Mouse (Mus musculus) adrenal gland, postnatal 25 days (tissue): ENCODE data around the gene Pcsk4. TPM values are rescaled to one million over a fixed set of nuclear protein-coding genes. Genes with fewer than 3 reads are reported as not detected.

Experiments used
- DNase-seq: peaks from one replicate; pipeline ENCODE4 v3.0.0; 2021; ENCODE audit warnings: mixed read lengths
- total RNA-seq: library from RNA; stranded (reverse); gene quantifications from 2 replicates; pipeline ENCODE4 v1.2.3, GENCODE M21; 2021

The Pcsk4 gene
- total RNA-seq, 1 experiment from 2014 or later = 3.0 TPM

DNA sequence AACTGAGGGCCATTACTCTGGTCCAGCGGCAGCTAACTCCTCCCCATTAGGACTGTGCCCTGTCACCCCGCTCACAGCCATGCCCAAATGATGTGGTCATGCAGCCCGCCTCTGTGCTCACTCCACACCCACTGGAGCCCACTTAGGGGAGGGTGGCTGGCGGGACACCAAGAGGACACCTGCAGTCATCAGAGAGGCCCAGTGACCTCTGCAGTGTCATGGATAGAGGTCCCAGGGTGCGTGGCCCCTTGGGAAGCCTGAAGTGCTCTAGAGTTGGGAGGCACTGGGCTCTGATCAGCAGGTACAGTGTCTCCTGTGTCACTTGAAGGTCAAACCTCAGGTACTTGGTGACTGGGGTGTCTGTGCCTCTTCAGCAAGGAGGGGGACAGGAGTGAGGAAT lies 32.5 kb downstream of the Pcsk4 start:
- no peak for DNase-seq

- peak; percentile 75 for DNase-seq
Measured at GRCm38 (mm10) chr10:80295618-80296425, 33.5 kb downstream of the Pcsk4 start, which contains the start of gene Apc2. Gene Apc2, plus strand, starts transcription at chr10:80295977.

DNA sequence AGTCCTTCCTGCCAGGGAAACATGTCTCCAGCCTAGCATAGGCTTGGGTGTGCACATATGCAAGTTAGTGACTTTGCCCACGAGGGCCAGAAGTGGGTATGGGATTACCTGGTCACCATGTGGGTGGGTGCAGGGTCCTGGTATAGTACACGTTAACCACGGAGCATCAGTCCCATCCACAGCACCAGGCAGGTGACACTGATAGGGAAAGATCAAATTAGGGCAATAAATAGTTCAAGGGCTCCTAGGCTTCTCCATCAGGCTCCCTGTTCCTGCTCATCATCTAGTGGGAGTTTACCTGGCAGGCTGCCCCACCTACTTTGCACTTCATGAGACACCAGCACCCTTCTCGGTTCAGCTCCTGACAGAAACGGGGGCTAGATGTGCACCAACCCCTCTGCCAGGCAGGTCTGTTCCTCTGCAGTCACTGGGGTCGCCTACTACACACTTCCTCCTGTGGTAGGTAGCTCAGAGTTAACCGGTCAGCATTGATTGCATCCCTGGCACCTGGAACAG lies 34.5 kb downstream of the Pcsk4 start:
- no peak for DNase-seq

DNA sequence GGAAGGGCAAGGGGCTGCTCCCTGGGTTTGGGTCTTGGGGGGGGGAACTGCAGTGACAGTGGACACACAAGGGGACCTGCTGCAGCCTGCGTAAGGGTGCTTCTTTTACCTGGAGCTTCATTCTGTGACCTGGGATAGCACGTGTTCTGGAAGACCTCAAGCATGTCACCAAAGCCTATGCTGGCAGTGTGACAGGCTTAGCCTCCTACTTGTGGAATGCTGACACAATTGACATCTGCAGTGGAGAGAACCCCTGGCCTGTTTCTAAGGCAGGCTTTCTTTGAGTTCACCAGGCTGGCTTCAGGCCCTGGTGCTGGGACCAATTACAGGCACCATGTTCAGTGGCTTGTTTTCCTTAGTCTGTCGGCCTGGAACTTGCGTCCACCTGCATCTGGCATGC lies 35.0 kb downstream of the Pcsk4 start:
- no peak for DNase-seq

GRCm38 (mm10) chr10:80293325-80293724 lies 36.0 kb downstream of the Pcsk4 start:
- no peak for DNase-seq

DNA sequence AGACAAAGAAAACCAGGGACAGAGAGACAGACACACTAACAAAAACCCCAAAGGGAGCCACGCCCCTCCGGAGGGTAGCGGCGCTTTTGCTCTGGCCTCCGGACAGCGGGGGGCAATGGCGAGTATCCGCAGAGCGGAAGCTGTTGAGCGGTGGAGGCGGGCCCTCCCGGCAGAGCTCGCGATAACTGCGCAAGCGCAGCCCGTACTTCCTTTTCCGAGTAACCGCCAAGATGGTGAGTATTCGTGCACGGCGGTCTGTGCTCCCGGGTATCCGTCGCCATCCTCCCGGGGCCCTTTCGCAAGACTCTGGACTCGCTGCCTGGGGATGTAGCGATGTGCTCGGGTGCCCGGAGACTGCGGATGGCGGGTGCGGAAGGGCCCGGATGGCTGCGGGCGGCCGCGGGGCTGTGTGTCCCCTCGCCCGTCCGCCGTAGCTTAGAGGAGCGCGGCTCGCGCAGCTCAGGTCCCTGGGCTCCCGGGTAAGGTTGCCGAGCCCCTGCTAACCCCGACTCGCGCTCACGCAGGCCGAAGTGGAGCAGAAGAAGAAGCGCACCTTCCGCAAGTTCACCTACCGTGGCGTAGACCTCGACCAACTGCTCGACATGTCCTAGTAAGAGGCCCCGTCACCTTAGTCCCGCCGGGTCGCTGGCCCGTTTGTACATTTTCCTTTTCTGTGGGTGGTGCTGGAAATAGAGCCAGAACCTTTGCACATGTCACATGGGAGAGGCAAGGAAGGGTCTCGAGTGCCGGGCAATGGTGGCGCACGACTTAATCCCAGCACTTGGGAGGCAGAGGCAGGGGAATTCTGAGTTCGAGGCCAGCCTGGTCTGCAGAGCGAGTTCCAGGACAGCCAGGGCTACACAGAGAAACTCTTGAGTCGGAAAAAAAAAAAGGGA lies 36.8 kb downstream of the Pcsk4 start, which contains the start of gene Rps15:
Gene Rps15, plus strand, starts transcription at position 203 of the 896 bp plus-strand sequence.
- DNase-seq = peak; percentile 95

DNA sequence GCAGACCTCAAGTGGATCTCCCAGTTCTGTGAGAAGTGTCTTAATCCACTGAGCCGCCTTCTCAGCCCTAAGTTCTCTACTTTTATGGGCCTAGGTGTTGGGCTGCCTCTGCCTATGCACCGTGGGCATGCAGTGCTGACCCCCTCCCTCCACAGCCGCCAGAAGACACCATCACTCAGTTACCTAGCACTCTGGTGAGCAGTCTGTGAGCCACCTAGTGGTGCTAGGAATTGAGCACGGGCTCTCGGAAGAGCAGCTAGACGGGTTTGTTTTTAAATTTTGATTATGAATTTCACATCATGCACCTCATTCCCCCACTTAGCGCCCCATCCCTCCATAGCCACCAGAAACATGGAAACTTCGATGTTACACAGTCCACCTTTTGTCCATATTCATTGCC lies 40.6 kb downstream of the Pcsk4 start:
- no peak for DNase-seq

DNA sequence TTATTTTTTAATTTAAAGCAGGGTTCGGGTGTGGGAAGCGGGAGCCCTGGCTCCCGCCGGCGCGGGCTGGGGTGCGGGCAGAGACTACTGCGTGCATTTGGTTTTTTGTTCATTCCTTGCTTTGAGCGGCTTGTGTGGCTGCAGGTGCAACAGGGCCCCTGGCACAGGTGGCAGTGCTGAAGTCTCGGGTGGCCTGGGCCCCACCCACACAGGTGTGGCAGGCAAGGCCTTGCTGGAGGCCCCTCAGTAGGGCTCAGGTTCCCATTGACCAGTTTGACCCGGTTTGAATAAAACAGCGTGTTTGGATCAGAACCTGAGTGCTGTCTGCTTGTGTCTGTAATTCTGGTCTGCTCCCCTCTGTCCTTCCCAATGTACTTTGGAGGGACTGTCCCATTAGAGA lies 41.2 kb downstream of the Pcsk4 start:
- DNase-seq = no peak

GRCm38 (mm10) chr10:80285222-80286070 lies 43.9 kb downstream of the Pcsk4 start:
- DNase-seq = peak; percentile 56

DNA sequence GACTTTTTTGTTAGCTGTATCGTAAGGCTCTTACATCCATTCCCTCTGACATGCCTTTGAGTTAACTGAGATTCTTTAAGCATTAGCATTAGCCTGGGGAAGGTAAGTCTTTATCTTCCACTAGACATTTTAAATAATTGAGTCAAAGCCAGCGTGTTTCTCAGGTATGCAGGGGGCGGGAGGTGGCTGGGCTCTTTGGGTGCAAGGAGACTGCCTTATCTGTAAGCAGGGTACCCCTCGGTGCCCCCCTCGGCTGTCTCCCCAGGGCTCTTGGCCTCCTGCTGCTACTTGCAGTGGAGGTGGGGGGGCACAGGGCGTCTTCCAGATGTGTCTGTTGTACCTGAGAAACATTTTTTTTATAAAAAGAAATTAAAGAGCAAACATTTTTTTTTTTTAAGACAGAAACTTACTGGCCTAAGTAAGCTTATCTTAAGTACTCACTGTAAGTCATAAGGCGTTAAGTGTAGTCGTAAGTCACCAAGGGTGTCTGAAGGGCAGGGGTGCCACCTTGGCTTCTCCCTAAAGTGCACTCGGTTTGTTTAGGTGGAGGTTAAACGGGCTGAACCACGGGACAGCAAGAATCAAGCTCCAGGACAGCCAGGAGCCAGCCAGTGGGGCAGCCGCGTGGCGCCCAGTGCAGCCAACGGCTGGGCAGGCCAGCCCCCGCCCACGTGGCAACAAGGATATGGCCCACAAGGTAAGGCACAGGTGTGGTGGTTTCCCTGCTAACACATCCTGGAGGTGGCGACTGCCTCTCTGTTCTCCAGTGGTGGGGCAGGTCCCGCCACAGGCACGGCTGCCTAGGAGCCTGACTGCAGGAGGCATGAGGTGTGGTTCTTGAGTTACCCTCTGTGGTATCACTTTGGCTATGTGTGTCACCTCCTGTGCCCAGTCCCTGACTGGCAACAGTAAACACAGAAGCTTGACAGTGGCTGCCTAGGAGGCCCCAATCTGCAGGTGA lies 46.5 kb downstream of the Pcsk4 start:
- DNase-seq = no peak

DNA sequence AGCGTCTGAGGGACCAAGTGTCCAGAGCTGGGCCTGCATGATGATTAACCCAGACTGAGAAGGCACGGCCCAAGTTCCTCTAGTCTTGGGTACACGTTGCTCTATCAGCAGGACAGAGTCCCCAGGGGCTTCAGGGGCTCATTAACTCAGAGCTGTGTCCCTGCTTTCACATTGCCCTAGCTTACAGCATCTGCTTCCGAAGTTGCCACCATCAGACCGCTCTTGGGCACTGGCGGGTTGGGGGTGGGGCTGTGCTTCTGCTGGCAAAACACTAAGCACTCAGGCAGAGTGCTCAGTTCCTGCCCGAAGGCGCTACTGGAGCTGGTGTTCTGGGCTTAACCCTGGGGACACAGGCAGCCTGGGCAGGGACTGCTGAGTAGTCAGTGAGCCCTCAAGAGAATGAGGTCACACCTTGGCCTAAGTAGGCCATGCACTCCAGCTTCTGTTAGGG lies 47.4 kb downstream of the Pcsk4 start:
- DNase-seq = peak; percentile 59

DNA sequence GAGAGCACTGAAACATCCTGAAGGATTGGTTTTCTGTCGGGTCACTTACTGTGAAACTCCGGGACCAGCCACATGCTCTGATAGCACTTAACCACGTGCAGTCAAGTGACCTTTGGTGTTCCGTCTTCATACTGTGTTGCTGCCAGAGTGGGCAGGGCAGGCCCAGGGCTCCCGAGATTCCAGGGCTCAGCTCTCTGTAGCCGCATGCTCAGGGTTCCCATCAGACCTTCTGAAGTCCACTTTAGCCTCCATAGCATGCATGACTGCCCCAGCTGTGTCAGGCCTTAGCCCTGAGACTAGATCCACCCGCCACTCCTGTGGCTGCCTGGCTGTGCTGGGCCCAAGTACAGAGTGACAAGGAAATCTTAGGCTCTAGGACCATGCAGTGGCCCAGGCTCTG lies 48.0 kb downstream of the Pcsk4 start:
- peak; percentile 49 for DNase-seq

GRCm38 (mm10) chr10:80279273-80279672 lies 50.0 kb downstream of the Pcsk4 start:
- no peak for DNase-seq

- no peak for DNase-seq
Measured at GRCm38 (mm10) chr10:80278390-80278789, 50.9 kb downstream of the Pcsk4 start.

- DNase-seq = no peak
Measured at GRCm38 (mm10) chr10:80276238-80276637, 53.1 kb downstream of the Pcsk4 start.

GRCm38 (mm10) chr10:80273847-80274246 lies 55.5 kb downstream of the Pcsk4 start:
- DNase-seq = no peak

- no peak for DNase-seq
Measured at GRCm38 (mm10) chr10:80271870-80272585, 57.3 kb downstream of the Pcsk4 start.
